ENCODE assay signal across 20 mouse cellular contexts in genomic region chr4:129142439-129143045, GRCm38 (mm10). TPM values are rescaled to one million over a fixed set of nuclear protein-coding genes. Genes with fewer than 3 reads are reported as not detected.
A peak's percentile ranks its signal among the peaks of the same experiment; 100 is the strongest.
DNase-seq lines count a peak whose midpoint lies in the region; ATAC-seq and TF ChIP-seq lines count a peak whose summit lies in the region.
"Had no signal": no experiment of that assay in that cellular context is flagged by ENCODE, and none has a peak within 500 bp of the region (broad histone marks: within the 10 kb centered on the region; RNA-seq: fewer than 3 reads in every experiment).

No protein-coding gene starts in this region.

- H3K4me2 ChIP-seq in heart, embryonic 12.5 days: no peak overlapping the region
- no peak overlapping the region for H3K4me2 ChIP-seq in liver, embryonic 11.5 days
- 0 out of 2 replicates have a peak overlapping the region, but pooled peaks have one; percentile 1 for H3K4me2 ChIP-seq in heart, postnatal 0 days (ENCODE audit: low read depth, low read length)
- H3K4me2 ChIP-seq: forebrain, embryonic 13.5 days; intestine, embryonic 15.5 days; kidney, embryonic 15.5 days had no signal

- peaks cover 23% of the 10 kb centered on the region; the same call in 1 of the 2 replicates for H3K27me3 ChIP-seq in heart, embryonic 12.5 days (replicated peaks)
- H3K27me3 ChIP-seq in liver, adult 2 months (ENCODE audit: control insufficient read depth, insufficient read depth, low read length): no peaks in the 10 kb centered on the region
- H3K27me3 ChIP-seq in liver, embryonic 11.5 days (replicated peaks; ENCODE audit: control insufficient read depth, insufficient read depth, low read length): peaks cover 10% of the 10 kb centered on the region
- peaks cover 2% of the 10 kb centered on the region; the same call in 1 of the 2 replicates for H3K27me3 ChIP-seq in heart, postnatal 0 days (ENCODE audit: control insufficient read depth, insufficient read depth, low read length)

- DNase-seq in heart, adult 9 months (ENCODE audit: low spot score in 2 of 2): no peak
- DNase-seq in liver, adult 2 months (ENCODE audit: extremely low read depth, low read depth, low spot score): no peak
- no peak for DNase-seq in liver, embryonic 11.5 days (ENCODE audit: low spot score)
- peak; percentile 81 for DNase-seq in adipocyte (ENCODE audit: low spot score)
- no peak for DNase-seq in heart, postnatal 0 days (ENCODE audit: low spot score)
- DNase-seq in frontal cortex, postnatal 36 days (ENCODE audit: low spot score in 2 of 2): no peak
- DNase-seq: embryo, embryonic 11 days; lung, postnatal 14 days; thymus, postnatal 25 days had no signal

- no peak overlapping the region for H3K4me3 ChIP-seq in heart, embryonic 12.5 days
- H3K4me3 ChIP-seq in liver, adult 2 months (ENCODE audit: insufficient read depth, low read depth, low read length): peak overlapping the region; percentile 35
- H3K4me3 ChIP-seq in liver, embryonic 11.5 days (ENCODE audit: low read depth, low read length): no peak overlapping the region
- no peak overlapping the region for H3K4me3 ChIP-seq in heart, postnatal 0 days (ENCODE audit: low read depth, low read length)
- H3K4me3 ChIP-seq: forebrain, embryonic 13.5 days; intestine, embryonic 15.5 days; kidney, embryonic 15.5 days; midbrain, embryonic 10.5 days had no signal

- H3K9ac ChIP-seq in heart, embryonic 12.5 days: no peak overlapping the region
- no peak overlapping the region for H3K9ac ChIP-seq in liver, adult 2 months (ENCODE audit: low read depth, low read length)
- no peak overlapping the region for H3K9ac ChIP-seq in liver, embryonic 11.5 days (ENCODE audit: low read depth, low read length)
- H3K9ac ChIP-seq in heart, postnatal 0 days (replicated peaks; ENCODE audit: low read depth, low read length): no peak overlapping the region
- H3K9ac ChIP-seq: forebrain, embryonic 13.5 days; intestine, embryonic 15.5 days; kidney, embryonic 15.5 days had no signal

- H3K36me3 ChIP-seq in heart, embryonic 12.5 days: 0 out of 2 replicates have a peak, but pooled peaks cover 6% of the 10 kb centered on the region
- no peaks in the 10 kb centered on the region for H3K36me3 ChIP-seq in liver, adult 2 months (ENCODE audit: control insufficient read depth, insufficient read depth, low read length)
- no peaks in the 10 kb centered on the region for H3K36me3 ChIP-seq in liver, embryonic 11.5 days (ENCODE audit: control insufficient read depth, insufficient read depth, low read length)
- H3K36me3 ChIP-seq in heart, postnatal 0 days (replicated peaks; ENCODE audit: control insufficient read depth, insufficient read depth, low read length): no peaks in the 10 kb centered on the region; the same call in none of the 2 replicates
- H3K36me3 ChIP-seq: intestine, embryonic 15.5 days; kidney, embryonic 15.5 days had no signal

- peak overlapping the region; percentile 68; the same call in 1 of the 2 replicates for H3K27ac ChIP-seq in heart, embryonic 12.5 days (ENCODE audit: poor library complexity, severe bottlenecking)
- peak overlapping the region; percentile 16; the same call in 1 of the 2 replicates for H3K27ac ChIP-seq in liver, adult 2 months (replicated peaks; ENCODE audit: insufficient read depth, low read depth, low read length)
- no peak overlapping the region for H3K27ac ChIP-seq in liver, embryonic 11.5 days (ENCODE audit: low read depth, low read length)
- H3K27ac ChIP-seq in heart, postnatal 0 days (ENCODE audit: low read depth): peak overlapping the region; percentile 86
- H3K27ac ChIP-seq: intestine, embryonic 15.5 days; kidney, embryonic 15.5 days; midbrain, embryonic 10.5 days had no signal

- no peak for TF ChIP-seq POLR2A in liver, adult 2 months (IDR thresholded peaks at IDR 0.05; ENCODE audit: extremely low read depth, insufficient read depth, low read length)

- TF ChIP-seq EP300 in heart, postnatal 0 days (IDR thresholded peaks at IDR 0.05; ENCODE audit: low read depth): no peak

- WGBS in heart, embryonic 12.5 days: 85% methylated on average over 11 of the region's 11 CpGs
- WGBS in liver, adult 2 months: 26% methylated on average over 11 of the region's 11 CpGs
- 84% methylated on average over 11 of the region's 11 CpGs for WGBS in liver, embryonic 11.5 days
- 72% methylated on average over 11 of the region's 11 CpGs for WGBS in heart, postnatal 0 days

- H3K79me2 ChIP-seq in liver, adult 2 months (ENCODE audit: control insufficient read depth, insufficient read depth, low read length): no peaks in the 10 kb centered on the region

- peaks cover 63% of the 10 kb centered on the region for H3K4me1 ChIP-seq in heart, embryonic 12.5 days (replicated peaks)
- peaks cover 16% of the 10 kb centered on the region for H3K4me1 ChIP-seq in liver, adult 2 months (ENCODE audit: control insufficient read depth, insufficient read depth, low read length)
- H3K4me1 ChIP-seq in liver, embryonic 11.5 days (replicated peaks; ENCODE audit: control insufficient read depth, insufficient read depth, low read length): peaks cover 39% of the 10 kb centered on the region
- H3K4me1 ChIP-seq in heart, postnatal 0 days (ENCODE audit: control insufficient read depth, insufficient read depth): peaks cover 34% of the 10 kb centered on the region

- no peaks in the 10 kb centered on the region for H3K9me3 ChIP-seq in heart, embryonic 12.5 days (replicated peaks)
- no peaks in the 10 kb centered on the region for H3K9me3 ChIP-seq in liver, embryonic 11.5 days (ENCODE audit: control insufficient read depth, low read length)
- H3K9me3 ChIP-seq in heart, postnatal 0 days (replicated peaks; ENCODE audit: control insufficient read depth, low read length): no peaks in the 10 kb centered on the region
- H3K9me3 ChIP-seq: forebrain, embryonic 13.5 days; intestine, embryonic 15.5 days; kidney, embryonic 15.5 days; midbrain, embryonic 10.5 days had no signal

- no peak for ATAC-seq in heart, embryonic 12.5 days (ENCODE audit: insufficient number of reproducible peaks, low FRiP score)
- no peak for ATAC-seq in liver, embryonic 11.5 days (replicated peaks; ENCODE audit: low FRiP score)
- ATAC-seq in heart, postnatal 0 days (ENCODE audit: insufficient read depth, low read depth): no peak
- ATAC-seq: activated CD4-positive, CD25-positive, alpha-beta regulatory T cell, adult 4 months; forebrain, embryonic 13.5 days; intestine, embryonic 15.5 days had no signal

- TF ChIP-seq CTCF in liver, adult 2 months (IDR thresholded peaks at IDR 0.05; ENCODE audit: low read depth, low read length): no peak
- no peak for TF ChIP-seq CTCF in heart, postnatal 0 days (IDR thresholded peaks at IDR 0.05; ENCODE audit: low read depth)

RNA-seq across cellular contexts. Expression of gene Fndc5, which starts 5.7 kb away (rescaled TPM):
- 6.9 and 7.8 TPM in 2 replicates for polyA plus RNA-seq in heart, embryonic 12.5 days (2016; fragmentation: Nextera tagmentation; extraction: Ambion mirVana)
- total RNA-seq in liver, adult 2 months (2014; rRNA removed): 0.54 and 0.83 TPM in 2 replicates
- polyA plus RNA-seq in liver, adult 2 months (2012; rRNA removed): 0.17 and 0.87 TPM in 2 replicates
- polyA plus RNA-seq in liver, embryonic 11.5 days (2014; fragmentation: Nextera tagmentation; extraction: Ambion mirVana): 1.8 and 2.0 TPM in 2 replicates
- 41.7 and 71.1 TPM in 2 replicates for total RNA-seq in heart, postnatal 0 days (2014; rRNA removed; ENCODE audit: low replicate concordance)
- polyA plus RNA-seq in heart, postnatal 0 days (2015; fragmentation: Nextera tagmentation; extraction: Ambion mirVana): 50.7 and 51.3 TPM in 2 replicates

RNA-seq across cellular contexts. Expression of gene Hpca, which starts 20.7 kb away (rescaled TPM):
- 0.27 and 0.50 TPM in 2 replicates for polyA plus RNA-seq in heart, embryonic 12.5 days (2016; fragmentation: Nextera tagmentation; extraction: Ambion mirVana)
- total RNA-seq in liver, adult 2 months (2014; rRNA removed): 0.18 and 0.47 TPM in 2 replicates
- polyA plus RNA-seq in liver, adult 2 months (2012; rRNA removed): 0.23 and 0.27 TPM in 2 replicates
- polyA plus RNA-seq in liver, embryonic 11.5 days (2014; fragmentation: Nextera tagmentation; extraction: Ambion mirVana): 3.1 and 4.4 TPM in 2 replicates
- total RNA-seq in heart, postnatal 0 days (2014; rRNA removed; ENCODE audit: low replicate concordance): not detected in 2 replicates
- polyA plus RNA-seq in heart, postnatal 0 days (2015; fragmentation: Nextera tagmentation; extraction: Ambion mirVana): 0.16 and 0.25 TPM in 2 replicates
- total RNA-seq: gastrocnemius, adult 18-20 months; hematopoietic stem cell, adult 5-6 weeks had no signal
- polyA plus RNA-seq: activated CD4-positive, CD25-positive, alpha-beta regulatory T cell, adult 4 months; spleen, adult 2 months had no signal

RNA-seq across cellular contexts. Expression of gene Tmem54, which starts 37.2 kb away (rescaled TPM):
- polyA plus RNA-seq in heart, embryonic 12.5 days (2016; fragmentation: Nextera tagmentation; extraction: Ambion mirVana): 0.24 and 0.34 TPM in 2 replicates
- total RNA-seq in liver, adult 2 months (2014; rRNA removed): 0.13 TPM in 1 of 2 replicates, not detected in the other
- polyA plus RNA-seq in liver, adult 2 months (2012; rRNA removed): 0.37 and 0.65 TPM in 2 replicates
- polyA plus RNA-seq in liver, embryonic 11.5 days (2014; fragmentation: Nextera tagmentation; extraction: Ambion mirVana): 2.3 and 3.3 TPM in 2 replicates
- total RNA-seq in heart, postnatal 0 days (2014; rRNA removed; ENCODE audit: low replicate concordance): 1.1 TPM in 1 of 2 replicates, not detected in the other
- not detected in 2 replicates for polyA plus RNA-seq in heart, postnatal 0 days (2015; fragmentation: Nextera tagmentation; extraction: Ambion mirVana)
- total RNA-seq: gastrocnemius, adult 18-20 months; hematopoietic stem cell, adult 5-6 weeks; layer of hippocampus, adult 18-20 months; left cerebral cortex, postnatal 14 days had no signal
- polyA plus RNA-seq: activated CD4-positive, CD25-positive, alpha-beta regulatory T cell, adult 4 months; forebrain, embryonic 13.5 days had no signal

RNA-seq across cellular contexts. Expression of gene S100pbp, which starts 47.0 kb away (rescaled TPM):
- 21.3 and 22.6 TPM in 2 replicates for polyA plus RNA-seq in heart, embryonic 12.5 days (2016; fragmentation: Nextera tagmentation; extraction: Ambion mirVana)
- 13.4 TPM in 2 replicates for total RNA-seq in liver, adult 2 months (2014; rRNA removed)
- 7.3 and 10.0 TPM in 2 replicates for polyA plus RNA-seq in liver, adult 2 months (2012; rRNA removed)
- 17.2 and 18.9 TPM in 2 replicates for polyA plus RNA-seq in liver, embryonic 11.5 days (2014; fragmentation: Nextera tagmentation; extraction: Ambion mirVana)
- 16.0 and 24.5 TPM in 2 replicates for total RNA-seq in heart, postnatal 0 days (2014; rRNA removed; ENCODE audit: low replicate concordance)
- 5.9 and 6.9 TPM in 2 replicates for polyA plus RNA-seq in heart, postnatal 0 days (2015; fragmentation: Nextera tagmentation; extraction: Ambion mirVana)

RNA-seq across cellular contexts. Expression of gene Yars, which starts 47.0 kb away (rescaled TPM):
- 49.3 and 55.8 TPM in 2 replicates for polyA plus RNA-seq in heart, embryonic 12.5 days (2016; fragmentation: Nextera tagmentation; extraction: Ambion mirVana)
- total RNA-seq in liver, adult 2 months (2014; rRNA removed): 17.2 and 18.5 TPM in 2 replicates
- polyA plus RNA-seq in liver, adult 2 months (2012; rRNA removed): 10.7 and 15.3 TPM in 2 replicates
- 129 TPM in 2 replicates for polyA plus RNA-seq in liver, embryonic 11.5 days (2014; fragmentation: Nextera tagmentation; extraction: Ambion mirVana)
- total RNA-seq in heart, postnatal 0 days (2014; rRNA removed; ENCODE audit: low replicate concordance): 24.7 and 27.3 TPM in 2 replicates
- 30.8 and 31.5 TPM in 2 replicates for polyA plus RNA-seq in heart, postnatal 0 days (2015; fragmentation: Nextera tagmentation; extraction: Ambion mirVana)
